ENCODE assay signal across 14 mouse cellular contexts in the genomic region with DNA sequence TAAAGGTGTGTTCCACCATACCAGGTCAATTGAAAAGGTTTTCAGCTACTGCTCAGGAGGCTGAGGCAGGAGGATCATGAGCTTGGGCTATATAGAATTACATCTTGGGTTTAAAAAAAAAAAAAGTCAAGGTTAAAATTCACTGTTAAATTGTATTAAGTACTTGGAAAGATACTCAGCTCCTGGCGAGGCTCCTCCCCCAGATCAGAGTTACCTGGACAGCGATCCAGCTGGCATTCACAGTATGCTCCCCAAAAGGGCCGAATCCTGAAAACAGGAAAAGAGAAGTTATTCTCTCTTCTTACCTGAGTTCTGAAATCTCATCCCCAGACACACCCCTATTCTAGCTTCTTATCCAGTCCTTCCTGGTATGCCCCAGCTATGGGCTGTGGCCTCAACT. TPM values are rescaled to one million over a fixed set of nuclear protein-coding genes. Genes with fewer than 3 reads are reported as not detected.
DNase-seq lines count a peak whose midpoint lies in the region; ATAC-seq and TF ChIP-seq lines count a peak whose summit lies in the region.
"Had no signal": no experiment of that assay in that cellular context is flagged by ENCODE, and none has a peak within 500 bp of the region (broad histone marks: within the 10 kb centered on the region; RNA-seq: fewer than 3 reads in every experiment).

No protein-coding gene starts in this region.

- H3K27ac ChIP-seq in liver, postnatal 0 days (ENCODE audit: low read depth), result 0 out of 2 replicates have a peak overlapping the region, but pooled peaks have one; percentile 93
- no peak overlapping the region for H3K27ac ChIP-seq in liver, embryonic 11.5 days (ENCODE audit: low read depth, low read length)
- H3K27ac ChIP-seq in forebrain, embryonic 14.5 days (ENCODE audit: low read depth, low read length), result peak overlapping the region; percentile 92
- H3K27ac ChIP-seq in hindbrain, postnatal 0 days, result peak overlapping the region; percentile 77
- H3K27ac ChIP-seq in neural tube, embryonic 13.5 days (replicated peaks), result peak overlapping the region; percentile 92

- no peak overlapping the region for H3K9ac ChIP-seq in liver, postnatal 0 days (replicated peaks)
- H3K9ac ChIP-seq in liver, embryonic 11.5 days (ENCODE audit: low read depth, low read length), result no peak overlapping the region
- no peak overlapping the region for H3K9ac ChIP-seq in forebrain, embryonic 14.5 days (ENCODE audit: low read length)
- no peak overlapping the region for H3K9ac ChIP-seq in hindbrain, postnatal 0 days (replicated peaks; ENCODE audit: low read length)
- peak overlapping the region; percentile 91 for H3K9ac ChIP-seq in neural tube, embryonic 13.5 days

- no peak for DNase-seq in liver, postnatal 0 days
- DNase-seq in liver, embryonic 11.5 days (ENCODE audit: low spot score), result no peak
- no peak for DNase-seq in forebrain, embryonic 14.5 days (ENCODE audit: low spot score)
- no peak for DNase-seq in hindbrain, postnatal 0 days (ENCODE audit: low spot score)
- DNase-seq in frontal cortex, postnatal 36 days (ENCODE audit: low spot score in 2 of 2), result no peak
- no peak for DNase-seq in embryo, embryonic 11 days
- no peak for DNase-seq in urinary bladder, adult 18-20 months (ENCODE audit: low spot score in 2 of 2)
- DNase-seq: cerebellum, postnatal 36 days; gastrocnemius, postnatal 36 days; lung, embryonic 14.5 days had no signal

- H3K27me3 ChIP-seq in liver, postnatal 0 days (ENCODE audit: insufficient read depth, low read length), result no peaks in the 10 kb centered on the region
- no peaks in the 10 kb centered on the region for H3K27me3 ChIP-seq in liver, embryonic 11.5 days (replicated peaks; ENCODE audit: control insufficient read depth, insufficient read depth, low read length)
- H3K27me3 ChIP-seq in forebrain, embryonic 14.5 days (replicated peaks; ENCODE audit: control insufficient read depth, insufficient read depth, low read length), result no peaks in the 10 kb centered on the region
- no peaks in the 10 kb centered on the region for H3K27me3 ChIP-seq in hindbrain, postnatal 0 days (ENCODE audit: insufficient read depth, low read length)
- H3K27me3 ChIP-seq in neural tube, embryonic 13.5 days, result no peaks in the 10 kb centered on the region
- H3K27me3 ChIP-seq: CH12.LX, Patski had no signal

- no peak for TF ChIP-seq CTCF in liver, postnatal 0 days (IDR thresholded peaks at IDR 0.05; ENCODE audit: low read depth)
- TF ChIP-seq CTCF in hindbrain, postnatal 0 days (IDR thresholded peaks at IDR 0.05; ENCODE audit: low read depth), result no peak

- no peak for TF ChIP-seq EP300 in liver, postnatal 0 days (IDR thresholded peaks at IDR 0.05; ENCODE audit: low read depth)

- WGBS in liver, postnatal 0 days (ENCODE audit: insufficient replicate concordance), result 86% methylated on average over 3 of the region's 3 CpGs
- 93% methylated on average over 3 of the region's 3 CpGs for WGBS in liver, embryonic 11.5 days
- 97% methylated on average over 3 of the region's 3 CpGs for WGBS in forebrain, embryonic 14.5 days
- 91% methylated on average over 3 of the region's 3 CpGs for WGBS in hindbrain, postnatal 0 days
- 90% methylated on average over 3 of the region's 3 CpGs for WGBS in neural tube, embryonic 13.5 days

- H3K4me2 ChIP-seq in liver, postnatal 0 days (ENCODE audit: low read depth, low read length), result 0 out of 2 replicates have a peak overlapping the region, but pooled peaks have one; percentile 91
- no peak overlapping the region for H3K4me2 ChIP-seq in liver, embryonic 11.5 days
- H3K4me2 ChIP-seq in forebrain, embryonic 14.5 days (ENCODE audit: low read length), result peak overlapping the region; percentile 90; the same call in 1 of the 2 replicates
- H3K4me2 ChIP-seq in hindbrain, postnatal 0 days (ENCODE audit: low read depth, low read length), result no peak overlapping the region; the same call in 1 of the 2 replicates
- peak overlapping the region; percentile 81 for H3K4me2 ChIP-seq in neural tube, embryonic 13.5 days

- no peak for ATAC-seq in liver, postnatal 0 days
- no peak for ATAC-seq in liver, embryonic 11.5 days (replicated peaks; ENCODE audit: low FRiP score)
- ATAC-seq in forebrain, embryonic 14.5 days, result no peak
- ATAC-seq in hindbrain, postnatal 0 days, result no peak
- ATAC-seq in neural tube, embryonic 13.5 days (ENCODE audit: low read depth), result no peak
- ATAC-seq: Patski had no signal

- H3K36me3 ChIP-seq in liver, postnatal 0 days (replicated peaks; ENCODE audit: insufficient read depth, low read length), result peaks cover 18% of the 10 kb centered on the region
- H3K36me3 ChIP-seq in liver, embryonic 11.5 days (ENCODE audit: control insufficient read depth, insufficient read depth, low read length), result no peaks in the 10 kb centered on the region; the same call in 1 of the 2 replicates
- H3K36me3 ChIP-seq in forebrain, embryonic 14.5 days (ENCODE audit: control insufficient read depth, insufficient read depth, low read length), result peaks cover 20% of the 10 kb centered on the region
- H3K36me3 ChIP-seq in hindbrain, postnatal 0 days (ENCODE audit: insufficient read depth, low read length), result peaks cover 17% of the 10 kb centered on the region
- peaks cover 26% of the 10 kb centered on the region for H3K36me3 ChIP-seq in neural tube, embryonic 13.5 days

- H3K4me1 ChIP-seq in liver, postnatal 0 days (ENCODE audit: insufficient read depth), result peaks cover 30% of the 10 kb centered on the region
- peaks cover 23% of the 10 kb centered on the region for H3K4me1 ChIP-seq in liver, embryonic 11.5 days (replicated peaks; ENCODE audit: control insufficient read depth, insufficient read depth, low read length)
- H3K4me1 ChIP-seq in forebrain, embryonic 14.5 days (ENCODE audit: control insufficient read depth, insufficient read depth, low read length), result peaks cover 28% of the 10 kb centered on the region
- H3K4me1 ChIP-seq in hindbrain, postnatal 0 days (ENCODE audit: insufficient read depth, low read length), result peaks cover 10% of the 10 kb centered on the region; the same call in 1 of the 2 replicates
- H3K4me1 ChIP-seq in neural tube, embryonic 13.5 days (replicated peaks), result peaks cover 82% of the 10 kb centered on the region

- H3K4me3 ChIP-seq in liver, postnatal 0 days (ENCODE audit: low read depth, low read length), result no peak overlapping the region
- no peak overlapping the region for H3K4me3 ChIP-seq in liver, embryonic 11.5 days (ENCODE audit: low read depth, low read length)
- no peak overlapping the region for H3K4me3 ChIP-seq in forebrain, embryonic 14.5 days (ENCODE audit: low read depth, low read length)
- no peak overlapping the region for H3K4me3 ChIP-seq in hindbrain, postnatal 0 days (ENCODE audit: low read length)
- peak overlapping the region; percentile 84 for H3K4me3 ChIP-seq in neural tube, embryonic 13.5 days

- no peaks in the 10 kb centered on the region for H3K9me3 ChIP-seq in liver, postnatal 0 days (ENCODE audit: low read length)
- H3K9me3 ChIP-seq in liver, embryonic 11.5 days (ENCODE audit: control insufficient read depth, low read length), result no peaks in the 10 kb centered on the region
- H3K9me3 ChIP-seq in forebrain, embryonic 14.5 days (replicated peaks; ENCODE audit: control insufficient read depth, low read length), result no peaks in the 10 kb centered on the region
- no peaks in the 10 kb centered on the region for H3K9me3 ChIP-seq in hindbrain, postnatal 0 days (ENCODE audit: low read length)
- H3K9me3 ChIP-seq in neural tube, embryonic 13.5 days, result no peaks in the 10 kb centered on the region

RNA-seq across cellular contexts. Expression of gene Pgpep1, which starts 3.0 kb away (rescaled TPM):
- polyA plus RNA-seq in liver, postnatal 0 days (2015; fragmentation: Nextera tagmentation; extraction: Ambion mirVana), result 31.0 and 32.2 TPM in 2 replicates
- polyA plus RNA-seq in liver, embryonic 11.5 days (2014; fragmentation: Nextera tagmentation; extraction: Ambion mirVana), result 33.7 and 34.6 TPM in 2 replicates
- polyA plus RNA-seq in forebrain, embryonic 14.5 days (2014; fragmentation: Nextera tagmentation; extraction: Ambion mirVana), result 85.7 and 101 TPM in 2 replicates
- total RNA-seq in hindbrain, postnatal 0 days (2014; rRNA removed), result 65.7 and 68.4 TPM in 2 replicates
- 44.2 and 56.5 TPM in 2 replicates for polyA plus RNA-seq in hindbrain, postnatal 0 days (2015; fragmentation: Nextera tagmentation; extraction: Ambion mirVana)
- polyA plus RNA-seq in neural tube, embryonic 13.5 days (2015; fragmentation: Nextera tagmentation; extraction: Ambion mirVana), result 102 and 108 TPM in 2 replicates

RNA-seq across cellular contexts. Expression of gene Lsm4, which starts 15.8 kb away (rescaled TPM):
- 98.5 and 103 TPM in 2 replicates for polyA plus RNA-seq in liver, postnatal 0 days (2015; fragmentation: Nextera tagmentation; extraction: Ambion mirVana)
- 342 and 357 TPM in 2 replicates for polyA plus RNA-seq in liver, embryonic 11.5 days (2014; fragmentation: Nextera tagmentation; extraction: Ambion mirVana)
- 200 and 220 TPM in 2 replicates for polyA plus RNA-seq in forebrain, embryonic 14.5 days (2014; fragmentation: Nextera tagmentation; extraction: Ambion mirVana)
- total RNA-seq in hindbrain, postnatal 0 days (2014; rRNA removed), result 301 and 453 TPM in 2 replicates
- 188 and 190 TPM in 2 replicates for polyA plus RNA-seq in hindbrain, postnatal 0 days (2015; fragmentation: Nextera tagmentation; extraction: Ambion mirVana)
- polyA plus RNA-seq in neural tube, embryonic 13.5 days (2015; fragmentation: Nextera tagmentation; extraction: Ambion mirVana), result 214 and 215 TPM in 2 replicates

RNA-seq across cellular contexts. Expression of gene Gdf15, which starts 25.0 kb away (rescaled TPM):
- polyA plus RNA-seq in liver, postnatal 0 days (2015; fragmentation: Nextera tagmentation; extraction: Ambion mirVana), result 2.1 and 2.3 TPM in 2 replicates
- polyA plus RNA-seq in liver, embryonic 11.5 days (2014; fragmentation: Nextera tagmentation; extraction: Ambion mirVana), result 4.2 and 4.9 TPM in 2 replicates
- 0.16 and 0.20 TPM in 2 replicates for polyA plus RNA-seq in forebrain, embryonic 14.5 days (2014; fragmentation: Nextera tagmentation; extraction: Ambion mirVana)
- total RNA-seq in hindbrain, postnatal 0 days (2014; rRNA removed), result 1.7 TPM in 1 of 2 replicates, not detected in the other
- 0.25 and 0.41 TPM in 2 replicates for polyA plus RNA-seq in hindbrain, postnatal 0 days (2015; fragmentation: Nextera tagmentation; extraction: Ambion mirVana)
- polyA plus RNA-seq in neural tube, embryonic 13.5 days (2015; fragmentation: Nextera tagmentation; extraction: Ambion mirVana), result not detected in 2 replicates
- total RNA-seq: left cerebral cortex, postnatal 25 days had no signal

RNA-seq across cellular contexts. Expression of gene Lrrc25, which starts 41.3 kb away (rescaled TPM):
- 9.8 and 10.4 TPM in 2 replicates for polyA plus RNA-seq in liver, postnatal 0 days (2015; fragmentation: Nextera tagmentation; extraction: Ambion mirVana)
- polyA plus RNA-seq in liver, embryonic 11.5 days (2014; fragmentation: Nextera tagmentation; extraction: Ambion mirVana), result 4.5 and 5.3 TPM in 2 replicates
- polyA plus RNA-seq in forebrain, embryonic 14.5 days (2014; fragmentation: Nextera tagmentation; extraction: Ambion mirVana), result 0.89 and 1.9 TPM in 2 replicates
- total RNA-seq in hindbrain, postnatal 0 days (2014; rRNA removed), result 0.65 and 3.3 TPM in 2 replicates
- 1.3 and 1.5 TPM in 2 replicates for polyA plus RNA-seq in hindbrain, postnatal 0 days (2015; fragmentation: Nextera tagmentation; extraction: Ambion mirVana)
- 1.5 and 1.8 TPM in 2 replicates for polyA plus RNA-seq in neural tube, embryonic 13.5 days (2015; fragmentation: Nextera tagmentation; extraction: Ambion mirVana)

RNA-seq across cellular contexts. Expression of gene Jund, which starts 41.5 kb away (rescaled TPM):
- 19.6 and 38.4 TPM in 2 replicates for polyA plus RNA-seq in liver, postnatal 0 days (2015; fragmentation: Nextera tagmentation; extraction: Ambion mirVana)
- 43.0 and 47.2 TPM in 2 replicates for polyA plus RNA-seq in liver, embryonic 11.5 days (2014; fragmentation: Nextera tagmentation; extraction: Ambion mirVana)
- polyA plus RNA-seq in forebrain, embryonic 14.5 days (2014; fragmentation: Nextera tagmentation; extraction: Ambion mirVana), result 87.2 and 94.0 TPM in 2 replicates
- 486 and 650 TPM in 2 replicates for total RNA-seq in hindbrain, postnatal 0 days (2014; rRNA removed)
- 90.4 and 96.3 TPM in 2 replicates for polyA plus RNA-seq in hindbrain, postnatal 0 days (2015; fragmentation: Nextera tagmentation; extraction: Ambion mirVana)
- polyA plus RNA-seq in neural tube, embryonic 13.5 days (2015; fragmentation: Nextera tagmentation; extraction: Ambion mirVana), result 108 and 112 TPM in 2 replicates

Comparison
In these comparisons a context has a peak if more than half of its experiments do, and no peak if none do; other contexts are left out.
1. H3K4me2 ChIP-seq: peak in liver, postnatal 0 days (single experiment), forebrain, embryonic 14.5 days (single experiment) and neural tube, embryonic 13.5 days (single experiment); none in liver, embryonic 11.5 days (single experiment) and hindbrain, postnatal 0 days (single experiment).